Mouse (Mus musculus) c-Kit-positive CD71-positive TER-119-negative erythroid progenitor cells, embryonic 14.5 days (primary cell): ENCODE measurements around the gene Nolc1.

Experiments
- DNase-seq: peaks from one replicate; pipeline ENCODE4 v3.0.0-alpha.2; 2013; ENCODE audit warnings: low read depth

The Nolc1 gene

GRCm38 (mm10) chr19:46075616-46076607 lies at the start of gene Nolc1:
Gene Nolc1 (plus strand): TSS chr19:46075863.
- peak; percentile 98 for DNase-seq

- DNase-seq: no peak
Measured at GRCm38 (mm10) chr19:46026567-46026966, 49.1 kb upstream of the Nolc1 start.

GRCm38 (mm10) chr19:46028747-46029320 lies 46.8 kb upstream of the Nolc1 start:
- DNase-seq: no peak

GRCm38 (mm10) chr19:46029652-46030051 lies 46.0 kb upstream of the Nolc1 start:
- DNase-seq: no peak

GRCm38 (mm10) chr19:46030196-46030983 lies 45.3 kb upstream of the Nolc1 start:
- DNase-seq: no peak

- no peak for DNase-seq
Measured at GRCm38 (mm10) chr19:46031689-46032432, 43.8 kb upstream of the Nolc1 start.

GRCm38 (mm10) chr19:46032731-46033510 lies 42.7 kb upstream of the Nolc1 start:
- DNase-seq: no peak

- no peak for DNase-seq
Measured at GRCm38 (mm10) chr19:46033911-46034310, 41.8 kb upstream of the Nolc1 start.

- no peak for DNase-seq
Measured at GRCm38 (mm10) chr19:46035971-46036370, 39.7 kb upstream of the Nolc1 start.

- peak; percentile 65 for DNase-seq
Measured at GRCm38 (mm10) chr19:46036477-46037242, 39.0 kb upstream of the Nolc1 start.

GRCm38 (mm10) chr19:46037243-46037924 lies 38.3 kb upstream of the Nolc1 start:
- DNase-seq: peak; percentile 64

- no peak for DNase-seq
Measured at GRCm38 (mm10) chr19:46037925-46038850, 37.5 kb upstream of the Nolc1 start.

- no peak for DNase-seq
Measured at GRCm38 (mm10) chr19:46038851-46039260, 36.8 kb upstream of the Nolc1 start.

GRCm38 (mm10) chr19:46039478-46039877 lies 36.2 kb upstream of the Nolc1 start:
- DNase-seq: peak; percentile 91

GRCm38 (mm10) chr19:46040149-46040902 lies 35.3 kb upstream of the Nolc1 start:
- DNase-seq: no peak

GRCm38 (mm10) chr19:46041299-46041932 lies 34.2 kb upstream of the Nolc1 start:
- DNase-seq: no peak

GRCm38 (mm10) chr19:46041933-46042475 lies 33.7 kb upstream of the Nolc1 start:
- no peak for DNase-seq
